Mouse (Mus musculus): ENCODE data around the gene Rpa3.

Gene Rpa3

GRCm38 (mm10) chr6:8259004-8259666, at the start of gene Rpa3, which contains the start of the genes Umad1 and Gm45062:
TSS of gene Rpa3 (minus strand) at chr6:8259173.
TSS of gene Umad1 (plus strand) at chr6:8259288.
TSS of gene Gm45062 (plus strand) at chr6:8259450.
- peak; percentile 94 for DNase-seq (ENCODE audit: low spot score)

GRCm38 (mm10) chr6:8307878-8308775, 49.2 kb upstream of the Rpa3 start:
- DNase-seq (ENCODE audit: low spot score): no peak

GRCm38 (mm10) chr6:8299066-8299863, 40.3 kb upstream of the Rpa3 start:
- DNase-seq (ENCODE audit: low spot score): no peak

- DNase-seq (ENCODE audit: low spot score): no peak
Observed at GRCm38 (mm10) chr6:8294048-8294784, 35.2 kb upstream of the Rpa3 start.

DNA sequence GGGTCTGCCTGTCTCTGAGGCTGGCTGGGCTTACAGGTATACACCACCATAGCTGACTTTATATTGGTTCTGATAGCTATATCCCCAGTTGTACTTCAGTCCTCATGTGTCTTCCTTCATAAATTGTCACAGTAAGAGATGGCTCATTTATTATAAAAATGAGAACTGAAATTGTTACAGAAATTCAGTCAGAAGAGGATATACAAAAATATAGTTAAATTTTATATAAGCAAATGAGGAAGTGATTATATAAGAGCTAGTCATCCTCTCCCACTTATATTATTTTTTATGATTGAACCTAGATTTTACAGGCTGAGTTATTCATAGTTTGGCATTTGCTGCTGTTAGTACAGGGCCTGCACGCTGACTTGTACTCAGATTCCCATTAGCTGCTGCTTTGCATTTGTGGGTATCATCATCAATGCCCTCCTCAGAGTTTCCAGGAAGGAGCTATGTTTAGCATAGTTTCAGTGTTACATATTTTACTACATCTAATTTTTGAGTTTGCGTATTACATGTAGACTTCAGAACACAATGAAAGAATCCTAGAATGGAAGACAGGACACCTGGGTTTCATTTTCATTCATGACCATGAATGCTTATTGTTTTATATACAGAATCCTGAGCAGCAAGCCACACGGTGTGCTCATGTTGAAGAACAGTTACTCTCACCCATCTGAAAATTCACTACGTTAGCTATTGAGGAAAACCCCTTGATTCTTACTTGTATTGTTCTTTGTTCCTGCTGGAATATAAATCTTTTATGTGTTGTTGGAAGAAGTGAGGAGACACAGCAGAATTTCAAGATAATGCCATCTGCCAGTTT, 30.0 kb upstream of the Rpa3 start:
- DNase-seq (ENCODE audit: low spot score): no peak

- no peak for DNase-seq (ENCODE audit: low spot score)
Observed at GRCm38 (mm10) chr6:8286146-8286545, 27.2 kb upstream of the Rpa3 start.

- no peak for DNase-seq (ENCODE audit: low spot score)
Observed at GRCm38 (mm10) chr6:8285401-8285960, 26.5 kb upstream of the Rpa3 start.

DNA sequence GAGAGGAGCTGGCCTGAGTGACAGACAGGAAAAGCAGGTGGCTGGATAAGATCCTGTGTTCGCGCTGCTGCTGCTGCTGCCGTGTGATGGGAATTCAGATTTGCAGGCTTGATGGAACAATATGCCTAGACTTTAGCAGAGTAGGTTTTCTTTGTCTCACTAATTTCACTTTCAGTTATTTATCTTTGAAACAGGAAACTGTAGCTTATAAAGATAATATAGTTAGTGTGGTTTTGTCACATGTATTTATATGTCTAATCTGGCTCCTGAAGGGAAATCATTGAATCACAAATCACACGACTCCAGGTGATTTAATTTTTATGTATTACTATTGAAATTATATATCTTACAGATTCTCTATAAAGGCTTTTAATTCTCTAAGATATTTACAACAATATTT, 24.3 kb upstream of the Rpa3 start:
- DNase-seq (ENCODE audit: low spot score): no peak

DNA sequence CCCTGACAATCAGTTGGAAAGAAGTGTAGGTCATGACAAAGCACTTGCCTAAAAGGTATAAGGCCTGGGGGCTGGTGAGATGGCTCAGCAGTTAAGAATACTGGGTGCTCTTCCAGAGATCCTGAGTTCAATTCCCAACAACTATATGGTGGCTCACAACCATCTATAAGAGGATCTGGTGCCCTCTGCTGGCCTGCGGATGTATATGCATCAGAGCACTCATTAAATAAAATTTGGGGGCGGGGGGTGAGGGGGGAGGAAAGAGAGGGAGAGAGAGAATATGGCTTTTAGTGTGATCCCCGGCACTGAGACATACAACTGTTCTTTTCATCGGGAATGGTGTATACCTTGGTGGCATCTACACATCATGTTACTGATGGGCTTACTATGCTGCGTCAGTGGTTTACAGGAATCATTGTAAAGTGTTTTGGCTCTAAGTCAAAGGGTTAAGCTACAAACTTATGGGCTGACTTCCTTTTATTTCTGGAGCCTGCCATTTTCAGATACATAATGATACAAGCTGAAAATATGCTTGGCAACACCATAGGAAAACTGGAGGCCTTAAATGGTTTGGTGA, 19.5 kb upstream of the Rpa3 start:
- DNase-seq (ENCODE audit: low spot score): no peak

DNA sequence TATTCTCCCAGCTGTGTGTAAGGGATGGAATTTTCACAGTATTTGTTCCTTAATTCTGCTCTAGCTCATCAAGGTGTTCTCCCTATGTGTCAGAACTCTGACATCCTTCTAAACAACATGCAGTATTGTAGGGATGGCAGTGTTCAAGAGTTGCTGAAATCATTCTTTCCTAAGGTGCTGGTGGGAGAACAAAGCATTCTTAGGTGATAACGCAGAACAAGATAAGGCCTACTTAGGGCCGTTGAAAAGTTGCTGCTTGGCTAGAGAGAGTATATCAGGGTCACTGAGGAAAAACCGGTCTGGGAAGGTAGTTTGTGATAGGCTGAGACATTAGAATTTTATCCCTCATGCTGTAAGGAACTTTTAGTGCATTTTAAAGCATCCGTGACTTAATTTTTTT, 17.5 kb upstream of the Rpa3 start:
- no peak for DNase-seq (ENCODE audit: low spot score)

- no peak for DNase-seq (ENCODE audit: low spot score)
Observed at GRCm38 (mm10) chr6:8275098-8275497, 16.1 kb upstream of the Rpa3 start.

DNA sequence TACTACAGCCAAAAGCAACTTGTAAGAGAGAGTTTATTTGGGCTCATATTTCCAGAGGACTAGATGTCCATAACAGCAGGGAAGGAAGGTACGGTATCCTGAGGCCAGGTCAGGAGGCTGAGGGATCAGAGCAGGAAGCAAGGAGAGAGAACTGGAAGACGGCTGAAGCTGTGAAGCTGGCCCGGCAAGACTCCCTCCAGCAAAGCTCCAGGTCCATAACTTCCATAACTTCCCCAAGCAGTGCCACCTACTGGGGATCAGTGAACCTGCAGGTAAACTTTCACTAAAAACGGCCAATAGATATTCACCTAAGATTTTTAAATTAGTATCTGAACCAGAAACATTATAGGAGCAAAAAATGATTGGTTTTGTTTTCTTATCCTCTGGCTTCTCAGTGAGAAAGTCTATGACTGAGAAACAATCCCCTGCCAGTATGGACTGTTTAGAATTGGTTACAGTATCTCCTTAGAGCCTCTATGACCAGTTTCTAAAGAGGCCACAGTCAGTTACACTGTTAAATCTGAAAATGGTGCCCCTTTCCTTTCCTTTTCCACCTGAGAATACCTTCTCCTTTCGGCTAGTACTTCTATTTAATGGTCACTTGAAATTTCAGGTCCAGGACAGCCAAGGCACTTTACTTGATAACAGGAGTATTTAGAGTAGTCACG, 15.5 kb upstream of the Rpa3 start:
- peak; percentile 25 for DNase-seq (ENCODE audit: low spot score)

- DNase-seq (ENCODE audit: low spot score): no peak
Observed at GRCm38 (mm10) chr6:8271047-8271446, 12.1 kb upstream of the Rpa3 start.

DNA sequence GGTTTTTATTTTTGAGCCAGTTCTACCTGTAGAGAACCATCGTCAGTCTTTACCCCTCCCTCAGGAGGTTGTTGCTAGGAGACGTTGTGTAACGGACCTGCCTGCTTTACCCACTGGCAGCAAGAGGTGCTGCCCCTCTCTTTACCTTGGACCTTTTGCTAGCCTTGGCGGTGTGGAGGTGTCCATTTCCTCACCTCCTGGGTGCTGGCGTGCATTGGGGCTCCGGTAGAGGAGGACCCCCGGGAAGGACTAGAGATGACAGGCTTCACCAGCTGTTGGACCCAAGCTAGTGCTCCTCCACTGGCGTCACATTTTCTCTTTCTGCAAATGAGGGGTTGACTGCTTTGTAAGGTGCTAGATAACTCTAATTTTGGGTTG, 683 bp upstream of the Rpa3 start:
- no peak for DNase-seq (ENCODE audit: low spot score)

DNA sequence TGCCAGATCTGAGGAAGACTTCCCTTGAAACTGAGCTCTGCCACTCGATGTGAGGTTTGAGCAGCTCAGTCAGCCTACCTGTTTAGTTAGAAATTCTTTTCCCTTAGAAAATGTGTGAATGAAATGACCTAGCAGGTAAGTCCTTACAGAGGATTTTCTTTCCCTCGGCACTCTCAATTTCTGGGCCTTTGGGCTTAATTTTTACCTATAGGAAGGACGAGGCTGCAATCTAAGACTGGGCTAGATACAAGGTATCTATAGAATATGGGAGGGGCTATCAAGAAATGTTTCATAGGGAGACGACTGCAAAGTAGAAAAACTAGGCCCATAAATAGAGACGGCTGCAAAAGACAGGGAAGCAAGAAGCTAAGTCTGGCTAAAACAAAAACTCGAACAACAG, 657 bp downstream of the Rpa3 start:
- no peak for DNase-seq (ENCODE audit: low spot score)

- no peak for DNase-seq (ENCODE audit: low spot score)
Observed at GRCm38 (mm10) chr6:8228596-8228995, 30.4 kb downstream of the Rpa3 start.

- no peak for DNase-seq (ENCODE audit: low spot score)
Observed at GRCm38 (mm10) chr6:8227035-8227434, 31.9 kb downstream of the Rpa3 start.

- no peak for DNase-seq (ENCODE audit: low spot score)
Observed at GRCm38 (mm10) chr6:8210661-8211060, 48.3 kb downstream of the Rpa3 start.

DNA sequence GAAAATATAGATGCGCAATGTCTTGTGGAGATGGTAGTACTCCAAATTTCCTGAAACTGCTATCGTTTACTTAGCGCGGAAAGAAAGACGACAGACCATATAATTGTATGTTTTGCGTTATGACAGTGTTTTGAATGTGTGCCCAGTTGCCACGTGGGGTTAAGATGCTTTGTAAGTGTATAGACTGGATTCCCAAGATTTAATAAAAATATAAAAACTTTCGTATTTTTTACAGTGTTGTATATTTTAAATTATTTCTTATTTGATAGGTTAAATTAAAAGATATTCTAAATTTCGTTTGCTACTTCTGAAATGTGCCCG, 49.1 kb downstream of the Rpa3 start:
- DNase-seq (ENCODE audit: low spot score): no peak

Measured in ovary, postnatal 36 days (tissue).